Mouse (Mus musculus) ovary, postnatal 14 days (tissue): ENCODE data around the gene Ptpn4.
A peak's percentile ranks its signal among the peaks of the same experiment; 100 is the strongest.

Experiments
- DNase-seq: peaks from one replicate; pipeline ENCODE4 v3.0.0; 2022; ENCODE audit warnings: low spot score

Ptpn4 gene

DNA sequence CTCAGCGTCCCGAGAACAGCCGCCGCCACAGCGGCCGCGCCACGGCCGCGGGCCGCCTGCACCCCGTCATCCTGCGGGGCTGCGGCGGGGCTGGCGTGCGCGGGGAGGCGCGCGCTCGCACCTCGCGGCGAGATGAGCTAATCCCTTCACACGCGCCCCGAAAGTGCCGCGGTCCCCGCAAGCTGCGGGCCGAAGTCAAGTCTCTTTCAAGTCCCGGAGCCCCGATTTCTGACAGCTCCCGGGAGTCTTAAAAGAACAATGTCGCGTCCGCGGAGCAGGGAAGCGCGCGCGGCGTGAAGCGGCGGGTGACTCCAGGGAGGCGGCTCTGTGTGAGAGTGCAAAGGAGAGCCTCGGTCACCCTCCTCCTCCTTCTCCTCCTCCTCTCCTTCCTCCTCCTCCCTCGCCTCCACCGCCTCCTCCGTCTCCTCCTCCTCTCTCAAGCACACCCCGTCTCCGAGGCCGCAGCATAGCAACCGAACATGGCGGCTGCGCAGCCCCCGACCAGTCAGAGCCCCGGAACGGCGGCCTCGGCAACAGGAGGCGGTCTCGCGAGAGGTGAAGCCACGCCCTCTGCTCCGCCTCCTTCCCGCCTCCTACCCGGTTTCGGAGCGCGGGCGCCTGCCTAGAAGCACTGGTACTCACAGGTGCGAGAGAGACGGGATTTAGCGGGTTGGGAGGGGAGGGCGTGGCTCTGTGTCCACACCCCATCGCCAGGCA lies at the start of gene Ptpn4:
Gene Ptpn4, minus strand, starts transcription at position 579 of the 717 bp plus-strand sequence.
- peak; percentile 96 for DNase-seq

GRCm38 (mm10) chr1:119886320-119886719 lies 48.9 kb upstream of the Ptpn4 start:
- DNase-seq: no peak

- DNase-seq: no peak
These were observed 46.9 kb upstream of the Ptpn4 start for GRCm38 (mm10) chr1:119884272-119884671.

GRCm38 (mm10) chr1:119878909-119879308 lies 41.5 kb upstream of the Ptpn4 start:
- DNase-seq: no peak

GRCm38 (mm10) chr1:119877469-119877868 lies 40.1 kb upstream of the Ptpn4 start:
- no peak for DNase-seq

DNA sequence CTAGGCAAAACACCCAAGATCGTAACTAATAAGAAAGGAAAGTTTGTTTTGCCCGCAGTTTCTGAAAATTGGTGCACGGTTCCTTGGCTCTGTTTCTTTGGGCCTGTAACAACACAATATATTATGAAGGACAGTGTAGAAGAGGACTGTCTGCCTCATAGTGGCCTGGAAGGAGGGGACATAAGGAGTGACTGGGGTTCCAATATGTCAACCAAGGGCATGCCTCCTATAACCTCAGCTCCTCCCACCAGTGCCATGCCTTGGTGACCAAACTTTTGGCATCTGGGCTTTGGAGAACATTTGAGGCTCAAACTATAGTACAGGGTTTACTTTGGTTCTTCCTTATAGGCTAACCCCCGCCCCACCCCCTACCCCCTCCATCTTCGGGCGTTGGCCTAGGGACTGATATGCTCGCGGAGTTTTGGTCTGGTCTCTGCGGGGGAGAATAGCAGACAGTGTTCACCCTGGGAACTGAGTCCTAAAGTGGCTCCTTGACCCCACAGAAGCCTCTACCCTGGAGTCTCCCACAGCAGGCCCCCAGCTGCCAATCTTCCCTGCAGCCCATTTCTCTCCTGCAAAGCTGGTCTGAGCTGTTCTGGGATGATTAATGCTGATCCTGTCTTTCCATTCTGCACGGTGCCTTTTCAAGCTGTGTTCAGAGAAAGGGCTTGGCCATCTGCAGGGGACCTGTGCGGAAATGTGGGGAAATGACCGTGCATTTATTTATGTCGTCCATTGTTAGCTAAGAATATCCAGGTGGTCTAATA lies 31.2 kb upstream of the Ptpn4 start:
- DNase-seq: no peak

- DNase-seq: no peak
These were observed 29.9 kb upstream of the Ptpn4 start for GRCm38 (mm10) chr1:119867300-119867699.

- no peak for DNase-seq
These were observed 27.9 kb upstream of the Ptpn4 start for GRCm38 (mm10) chr1:119865311-119865710.

DNA sequence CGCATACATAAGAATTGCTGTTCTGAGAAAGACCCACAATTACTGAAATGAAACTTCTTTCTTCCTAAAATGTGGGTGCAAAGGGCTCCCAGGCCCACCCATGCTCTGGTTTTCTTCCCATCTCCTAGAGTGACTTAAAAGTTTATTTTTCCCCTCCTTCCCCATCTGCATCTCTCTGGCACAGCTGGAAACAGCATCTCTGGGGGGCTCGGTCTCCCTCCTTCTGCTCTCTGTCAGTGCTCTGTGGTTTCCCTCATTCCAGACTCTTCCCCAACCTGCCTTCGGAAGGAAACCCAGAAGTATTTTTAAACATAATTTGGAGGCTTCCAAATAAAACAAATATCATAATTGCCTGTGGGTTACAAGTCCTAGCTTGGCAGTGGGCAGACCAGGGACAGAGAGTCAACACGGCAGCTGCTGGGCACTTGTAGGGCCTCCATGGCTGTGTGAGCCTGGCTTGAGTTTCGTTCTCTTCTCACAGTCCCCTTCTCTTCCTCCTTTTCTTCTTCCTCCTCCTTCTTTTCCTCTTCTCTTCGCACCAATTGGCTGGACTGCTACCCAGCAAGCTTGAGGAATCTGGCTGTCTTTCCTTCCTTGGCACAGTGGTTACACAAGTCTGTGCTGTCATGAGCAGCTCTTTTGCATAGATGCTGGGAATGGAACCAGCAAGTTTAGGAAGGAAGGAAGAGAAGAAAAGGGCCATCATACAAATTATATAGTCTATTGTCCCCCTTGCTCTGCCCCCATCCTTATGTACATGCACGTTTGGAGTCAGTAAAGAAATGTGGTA lies 26.3 kb upstream of the Ptpn4 start:
- no peak for DNase-seq

GRCm38 (mm10) chr1:119859566-119859965 lies 22.2 kb upstream of the Ptpn4 start:
- DNase-seq: no peak

DNA sequence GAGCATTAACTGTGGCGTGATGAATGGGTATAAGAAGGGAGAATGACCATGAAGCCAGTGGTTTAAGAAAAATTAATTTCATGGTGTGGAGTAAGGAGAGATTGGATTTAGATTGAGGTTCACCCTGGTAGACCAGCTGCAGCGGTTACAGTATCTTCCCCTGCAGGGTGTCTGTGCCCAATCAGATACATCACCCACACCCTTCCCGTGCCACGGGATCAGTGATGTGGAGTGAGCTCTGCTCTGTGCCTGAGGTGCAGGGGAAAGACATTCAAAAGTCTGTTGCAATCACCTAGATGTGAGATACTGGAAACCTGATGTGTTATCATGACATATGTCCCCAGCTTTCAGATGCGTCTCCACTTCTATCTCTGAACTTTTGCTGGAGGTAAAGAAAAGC lies 15.6 kb upstream of the Ptpn4 start:
- no peak for DNase-seq

DNA sequence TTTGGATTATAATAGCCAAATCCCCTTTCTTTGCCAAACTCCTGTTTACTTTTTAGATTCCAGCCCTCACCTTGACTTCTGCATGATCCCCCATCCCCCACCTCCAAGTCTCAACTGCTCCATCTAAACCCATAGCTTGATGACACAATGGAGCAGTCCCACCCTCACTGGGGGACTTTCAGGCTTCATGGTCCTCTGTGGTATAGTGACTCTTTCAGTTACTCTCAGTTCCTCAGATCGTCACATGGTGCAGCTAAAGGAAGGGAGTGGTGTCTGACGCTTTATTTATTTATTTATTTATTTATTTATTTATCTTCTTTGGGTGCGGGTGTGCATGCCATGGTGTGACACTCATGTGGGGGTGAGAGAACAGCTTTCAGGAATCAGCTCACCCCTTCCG lies 14.9 kb upstream of the Ptpn4 start:
- DNase-seq: no peak

DNA sequence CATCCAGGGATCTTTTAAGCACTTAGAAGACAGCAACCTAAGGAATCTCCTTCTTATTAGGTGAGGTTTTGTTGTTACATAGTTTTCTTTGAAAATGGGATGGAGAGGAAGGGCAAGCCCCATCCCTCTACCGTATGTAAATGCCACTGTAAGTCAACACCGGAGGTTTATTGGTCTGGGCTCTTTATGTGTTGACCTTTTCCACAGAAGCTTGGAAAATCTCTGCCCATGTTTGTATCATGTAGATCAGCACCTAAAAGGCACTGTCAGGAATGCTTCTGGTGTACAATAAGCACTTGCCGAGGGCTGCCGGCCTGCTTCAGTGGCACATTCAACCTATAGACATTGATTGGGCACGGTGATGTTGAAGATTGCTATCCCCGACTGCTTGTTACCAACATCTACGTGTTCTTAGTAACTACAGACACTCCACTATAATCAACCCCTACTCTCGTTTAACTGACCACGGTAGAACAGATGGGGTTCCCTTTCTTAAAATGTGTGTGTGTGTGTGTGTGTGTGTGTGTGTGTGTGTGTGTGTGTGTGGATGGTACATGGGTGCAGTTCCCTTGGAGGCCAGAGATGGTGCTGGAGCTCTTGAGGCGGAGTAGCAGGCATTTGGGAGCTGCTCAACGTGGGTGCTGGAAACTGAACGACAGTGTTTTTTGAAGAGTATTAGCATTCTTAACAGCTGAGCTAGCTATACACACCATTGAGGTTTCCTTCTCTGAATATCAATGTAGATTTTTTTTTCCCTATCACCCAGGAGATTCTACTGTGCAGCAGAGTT lies 11.9 kb upstream of the Ptpn4 start:
- DNase-seq: no peak

DNA sequence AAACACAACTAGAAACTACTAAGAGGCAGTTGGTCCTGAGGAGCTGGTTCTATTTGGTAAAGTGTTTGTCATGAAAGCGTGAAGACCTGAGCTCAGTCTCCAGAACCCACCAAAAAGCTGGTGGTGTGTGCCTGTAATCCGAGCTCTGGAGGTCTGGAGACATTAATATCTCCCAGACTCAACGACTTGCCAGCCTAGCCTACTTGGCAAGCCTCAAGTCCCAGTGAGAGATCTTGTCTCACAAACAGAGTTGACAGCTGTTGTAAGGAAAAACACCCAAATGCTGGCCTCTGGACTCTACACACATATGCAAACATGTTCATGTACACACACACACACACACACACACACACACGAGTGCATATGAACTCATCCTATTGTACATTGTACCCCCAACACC lies 7.9 kb upstream of the Ptpn4 start:
- no peak for DNase-seq

DNA sequence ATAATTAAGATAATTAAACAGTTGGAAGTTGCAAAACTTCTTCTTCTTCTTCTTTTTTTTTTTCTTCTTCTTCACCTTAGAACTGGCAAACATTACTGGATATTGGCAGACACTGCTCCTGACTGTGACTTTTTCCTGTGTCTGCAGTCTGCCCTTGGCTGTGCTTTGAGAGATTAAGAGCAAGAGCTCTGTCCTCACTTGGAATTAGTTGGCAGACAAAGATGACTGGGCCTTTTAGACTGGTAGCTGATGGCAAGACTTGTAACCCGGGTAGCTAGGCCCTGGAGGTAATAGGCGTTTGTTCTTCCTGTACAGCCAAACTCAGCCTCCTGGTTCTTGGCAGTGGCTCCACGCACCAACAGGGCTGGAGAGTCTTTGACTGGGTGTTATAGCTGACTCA lies 5.7 kb upstream of the Ptpn4 start:
- DNase-seq: no peak

GRCm38 (mm10) chr1:119838241-119838640 lies 828 bp upstream of the Ptpn4 start:
- DNase-seq: no peak

- DNase-seq: no peak
These were observed 866 bp downstream of the Ptpn4 start for GRCm38 (mm10) chr1:119836479-119837015.

GRCm38 (mm10) chr1:119835726-119836478 lies 1.5 kb downstream of the Ptpn4 start:
- DNase-seq: no peak

DNA sequence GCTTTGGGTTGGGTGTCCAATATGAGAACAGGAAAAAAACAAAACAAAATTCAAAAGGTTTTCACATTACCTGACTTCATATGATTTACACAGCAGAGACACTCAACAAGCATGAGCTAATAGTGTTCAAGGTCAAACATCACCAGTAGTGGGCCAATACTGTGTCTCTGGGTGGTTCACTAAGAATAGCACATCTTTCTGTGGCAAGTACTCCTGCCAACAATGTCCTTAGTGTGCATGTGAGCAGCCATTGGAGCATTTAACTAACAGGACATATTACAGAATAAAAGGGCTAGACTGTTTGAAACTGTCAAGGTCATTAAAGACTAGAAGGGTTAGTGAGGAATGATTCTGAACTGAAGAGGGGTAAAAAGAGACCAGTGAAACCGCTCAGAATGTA lies 9.3 kb downstream of the Ptpn4 start:
- no peak for DNase-seq

DNA sequence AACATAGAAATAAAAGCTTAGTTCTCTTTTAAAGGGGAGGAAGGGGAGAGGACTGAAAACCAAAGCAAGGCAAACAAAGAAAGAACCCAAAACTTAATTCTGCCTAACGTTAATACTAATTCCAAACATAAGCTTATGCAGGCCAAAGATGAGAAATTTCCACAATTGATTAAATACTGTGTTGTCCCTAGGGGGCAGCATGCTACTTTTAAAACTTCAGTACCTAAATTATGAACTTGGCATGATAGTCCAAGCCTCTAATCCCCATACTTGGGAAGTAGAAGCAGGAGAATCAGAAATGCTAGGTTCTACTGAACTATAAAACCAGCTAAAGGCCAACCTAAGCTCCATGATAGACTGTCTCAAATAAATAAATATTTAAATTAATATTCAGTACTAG lies 18.7 kb downstream of the Ptpn4 start:
- DNase-seq: no peak

DNA sequence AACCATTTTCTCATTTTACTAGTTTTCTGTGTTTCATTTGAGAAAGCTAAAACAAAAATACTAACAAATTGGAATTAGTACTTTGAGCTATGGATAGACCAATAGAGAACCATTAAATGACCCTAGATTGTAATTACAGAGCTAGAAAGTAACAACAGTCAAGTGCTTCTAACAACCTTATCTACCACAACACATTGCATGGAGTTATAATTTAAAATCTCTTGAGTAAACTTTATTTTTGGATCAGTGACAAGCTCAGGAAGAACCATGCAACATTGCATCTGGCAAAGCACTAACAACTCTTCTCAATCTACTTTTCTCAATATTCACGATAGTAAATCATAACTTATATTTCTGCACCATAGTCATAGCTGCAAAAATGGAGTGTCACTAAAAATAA lies 29.7 kb downstream of the Ptpn4 start:
- no peak for DNase-seq
